In genomic region chr7:81330767-81331166, GRCm38 (mm10) we compare ENCODE assay signal across 21 mouse cellular contexts. TPM values are rescaled to one million over a fixed set of nuclear protein-coding genes. Genes with fewer than 3 reads are reported as not detected.
DNase-seq lines count a peak whose midpoint lies in the region; ATAC-seq and TF ChIP-seq lines count a peak whose summit lies in the region.
"Had no signal": no experiment of that assay in that cellular context is flagged by ENCODE, and none has a peak within 500 bp of the region (broad histone marks: within the 10 kb centered on the region; RNA-seq: fewer than 3 reads in every experiment).

No protein-coding gene starts in this region.

- peaks cover 22% of the 10 kb centered on the region for H3K4me1 ChIP-seq in heart, embryonic 12.5 days (replicated peaks)
- H3K4me1 ChIP-seq in heart, postnatal 0 days (ENCODE audit: control insufficient read depth, insufficient read depth) = no peaks in the 10 kb centered on the region
- peaks cover 6% of the 10 kb centered on the region for H3K4me1 ChIP-seq in heart, embryonic 11.5 days (ENCODE audit: control insufficient read depth, insufficient read depth, low read length)
- peaks cover 12% of the 10 kb centered on the region; the same call in 1 of the 2 replicates for H3K4me1 ChIP-seq in midbrain, embryonic 11.5 days (ENCODE audit: control insufficient read depth, insufficient read depth, low read length)
- H3K4me1 ChIP-seq in midbrain, embryonic 14.5 days (ENCODE audit: control insufficient read depth, insufficient read depth, low read length) = no peaks in the 10 kb centered on the region
- H3K4me1 ChIP-seq: intestine, embryonic 15.5 days had no signal

- H3K27me3 ChIP-seq in heart, embryonic 12.5 days (replicated peaks) = no peaks in the 10 kb centered on the region
- H3K27me3 ChIP-seq in heart, postnatal 0 days (ENCODE audit: control insufficient read depth, insufficient read depth, low read length) = no peaks in the 10 kb centered on the region
- no peaks in the 10 kb centered on the region for H3K27me3 ChIP-seq in heart, embryonic 11.5 days (ENCODE audit: control insufficient read depth, insufficient read depth, low read length)
- no peaks in the 10 kb centered on the region for H3K27me3 ChIP-seq in midbrain, embryonic 11.5 days (ENCODE audit: control insufficient read depth, insufficient read depth, low read length)
- H3K27me3 ChIP-seq in midbrain, embryonic 14.5 days (ENCODE audit: control insufficient read depth, insufficient read depth, low read length) = no peaks in the 10 kb centered on the region
- H3K27me3 ChIP-seq: intestine, embryonic 15.5 days had no signal

- no peak for DNase-seq in heart, postnatal 10 days
- no peak for DNase-seq in heart, postnatal 0 days (ENCODE audit: low spot score)
- peak; percentile 82 for DNase-seq in midbrain, embryonic 11.5 days (ENCODE audit: low spot score, missing footprints)
- no peak for DNase-seq in midbrain, embryonic 14.5 days
- no peak for DNase-seq in kidney, postnatal 36 days
- DNase-seq in gastrocnemius, postnatal 14 days = no peak
- DNase-seq: adrenal gland, postnatal 10 days; cerebellum, adult 11 months; cerebellum, adult 8-10 months; cerebellum, postnatal 14 days; gastrocnemius, adult 2 months; gastrocnemius, postnatal 36 days; heart, adult 18-20 months; kidney, adult 18-20 months had no signal

- H3K9ac ChIP-seq in heart, embryonic 12.5 days = no peak overlapping the region
- H3K9ac ChIP-seq in heart, postnatal 0 days (replicated peaks; ENCODE audit: low read depth, low read length) = no peak overlapping the region
- no peak overlapping the region for H3K9ac ChIP-seq in heart, embryonic 11.5 days (ENCODE audit: low read depth, low read length)
- no peak overlapping the region for H3K9ac ChIP-seq in midbrain, embryonic 11.5 days (ENCODE audit: low read length)
- no peak overlapping the region for H3K9ac ChIP-seq in midbrain, embryonic 14.5 days (replicated peaks; ENCODE audit: low read length)
- H3K9ac ChIP-seq: hindbrain, embryonic 14.5 days; intestine, embryonic 15.5 days had no signal

- no peaks in the 10 kb centered on the region for H3K9me3 ChIP-seq in heart, embryonic 12.5 days (replicated peaks)
- H3K9me3 ChIP-seq in heart, postnatal 0 days (replicated peaks; ENCODE audit: control insufficient read depth, low read length) = no peaks in the 10 kb centered on the region
- H3K9me3 ChIP-seq in heart, embryonic 11.5 days (replicated peaks; ENCODE audit: control insufficient read depth, low read length) = no peaks in the 10 kb centered on the region
- no peaks in the 10 kb centered on the region for H3K9me3 ChIP-seq in midbrain, embryonic 11.5 days (ENCODE audit: control insufficient read depth, low read length)
- no peaks in the 10 kb centered on the region for H3K9me3 ChIP-seq in midbrain, embryonic 14.5 days (ENCODE audit: control insufficient read depth, low read length)
- H3K9me3 ChIP-seq: embryonic facial prominence, embryonic 10.5 days; heart, embryonic 10.5 days; intestine, embryonic 15.5 days had no signal

- H3K27ac ChIP-seq in heart, embryonic 12.5 days (ENCODE audit: poor library complexity, severe bottlenecking) = 0 out of 2 replicates have a peak overlapping the region, but pooled peaks have one; percentile 7
- H3K27ac ChIP-seq in heart, postnatal 0 days (ENCODE audit: low read depth) = peak overlapping the region; percentile 11; the same call in 1 of the 2 replicates
- H3K27ac ChIP-seq in heart, embryonic 11.5 days (ENCODE audit: low read depth, low read length) = no peak overlapping the region
- peak overlapping the region; percentile 22; the same call in 1 of the 2 replicates for H3K27ac ChIP-seq in midbrain, embryonic 11.5 days (ENCODE audit: low read depth, low read length)
- H3K27ac ChIP-seq in midbrain, embryonic 14.5 days (replicated peaks; ENCODE audit: low read depth, low read length) = no peak overlapping the region
- H3K27ac ChIP-seq: embryonic facial prominence, embryonic 10.5 days; gastrocnemius, adult 2 months; heart, embryonic 10.5 days; hindbrain, embryonic 14.5 days; intestine, embryonic 15.5 days had no signal

- peak; percentile 43; the same call in 1 of the 2 replicates for ATAC-seq in heart, embryonic 12.5 days (ENCODE audit: insufficient number of reproducible peaks, low FRiP score)
- ATAC-seq in heart, postnatal 0 days (ENCODE audit: insufficient read depth, low read depth) = no peak
- ATAC-seq in heart, embryonic 11.5 days (replicated peaks; ENCODE audit: insufficient number of reproducible peaks, low FRiP score, low TSS enrichment) = no peak
- peak; percentile 45; the same call in 1 of the 2 replicates for ATAC-seq in midbrain, embryonic 11.5 days (ENCODE audit: low FRiP score)
- no peak for ATAC-seq in midbrain, embryonic 14.5 days (ENCODE audit: low FRiP score, low TSS enrichment)
- ATAC-seq: forebrain, embryonic 14.5 days; intestine, embryonic 15.5 days had no signal

- no peak overlapping the region for H3K4me3 ChIP-seq in heart, embryonic 12.5 days
- no peak overlapping the region for H3K4me3 ChIP-seq in heart, postnatal 0 days (ENCODE audit: low read depth, low read length)
- H3K4me3 ChIP-seq in heart, embryonic 11.5 days (ENCODE audit: low read depth, low read length) = no peak overlapping the region
- no peak overlapping the region for H3K4me3 ChIP-seq in midbrain, embryonic 11.5 days (ENCODE audit: low read depth, low read length)
- H3K4me3 ChIP-seq in midbrain, embryonic 14.5 days (replicated peaks; ENCODE audit: low read depth, low read length) = no peak overlapping the region
- H3K4me3 ChIP-seq: embryonic facial prominence, embryonic 10.5 days; gastrocnemius, adult 2 months; heart, embryonic 10.5 days; intestine, embryonic 15.5 days had no signal

- H3K36me3 ChIP-seq in heart, embryonic 12.5 days = peaks cover 43% of the 10 kb centered on the region
- peaks cover 24% of the 10 kb centered on the region; the same call in 1 of the 2 replicates for H3K36me3 ChIP-seq in heart, postnatal 0 days (replicated peaks; ENCODE audit: control insufficient read depth, insufficient read depth, low read length)
- H3K36me3 ChIP-seq in heart, embryonic 11.5 days (ENCODE audit: control insufficient read depth, insufficient read depth, low read length) = peaks cover 9% of the 10 kb centered on the region
- 0 out of 2 replicates have a peak, but pooled peaks cover 4% of the 10 kb centered on the region for H3K36me3 ChIP-seq in midbrain, embryonic 11.5 days (ENCODE audit: control insufficient read depth, insufficient read depth, low read length)
- H3K36me3 ChIP-seq in midbrain, embryonic 14.5 days (ENCODE audit: control insufficient read depth, insufficient read depth, low read length) = peaks cover 25% of the 10 kb centered on the region

- intact Hi-C loops in heart, postnatal 10 days (cut with DNase I) = no loop called here
- intact Hi-C loops in gastrocnemius, postnatal 14 days (cut with DNase I; ENCODE audit: low total_unique reads) = loop anchor here (10.0 kb wide), 1 partner anchor 446 kb away; no protein-coding TSS in a partner anchor

- 13% methylated on average over 3 of the region's 3 CpGs for WGBS in heart, embryonic 12.5 days
- 24% methylated on average over 3 of the region's 3 CpGs for WGBS in heart, postnatal 0 days
- WGBS in heart, embryonic 11.5 days (ENCODE audit: insufficient replicate concordance) = 26% methylated on average over 3 of the region's 3 CpGs
- 12% methylated on average over 3 of the region's 3 CpGs for WGBS in midbrain, embryonic 11.5 days
- 7% methylated on average over 3 of the region's 3 CpGs for WGBS in midbrain, embryonic 14.5 days

- TF ChIP-seq EP300 in heart, postnatal 0 days (IDR thresholded peaks at IDR 0.05; ENCODE audit: low read depth) = no peak

- H3K4me2 ChIP-seq in heart, embryonic 12.5 days = no peak overlapping the region
- no peak overlapping the region for H3K4me2 ChIP-seq in heart, postnatal 0 days (ENCODE audit: low read depth, low read length)
- H3K4me2 ChIP-seq in heart, embryonic 11.5 days = no peak overlapping the region
- H3K4me2 ChIP-seq in midbrain, embryonic 11.5 days = no peak overlapping the region
- H3K4me2 ChIP-seq in midbrain, embryonic 14.5 days (ENCODE audit: low read length) = no peak overlapping the region
- H3K4me2 ChIP-seq: hindbrain, embryonic 14.5 days; intestine, embryonic 15.5 days had no signal

- TF ChIP-seq CTCF in heart, postnatal 0 days (IDR thresholded peaks at IDR 0.05; ENCODE audit: low read depth) = no peak

RNA-seq across cellular contexts. Expression of gene Rps17, which starts 14.3 kb away (rescaled TPM):
- 862 and 873 TPM in 2 replicates for polyA plus RNA-seq in heart, embryonic 12.5 days (2016; fragmentation: Nextera tagmentation; extraction: Ambion mirVana)
- 1,000 to 10,000 TPM in 1 of 2 experiments, 100 to 1,000 TPM in 1; 997 to 1,016 TPM for total RNA-seq in heart, postnatal 10 days (2021)
- 593 and 806 TPM in 2 replicates for total RNA-seq in heart, postnatal 0 days (2014; rRNA removed; ENCODE audit: low replicate concordance)
- polyA plus RNA-seq in heart, postnatal 0 days (2015; fragmentation: Nextera tagmentation; extraction: Ambion mirVana) = 855 and 860 TPM in 2 replicates
- 1,053 and 1,144 TPM in 2 replicates for polyA plus RNA-seq in heart, embryonic 11.5 days (2014; fragmentation: Nextera tagmentation; extraction: Ambion mirVana)
- polyA plus RNA-seq in midbrain, embryonic 11.5 days (2014; fragmentation: Nextera tagmentation; extraction: Ambion mirVana) = 1,045 and 1,155 TPM in 2 replicates
- 695 and 865 TPM in 2 replicates for polyA plus RNA-seq in midbrain, embryonic 14.5 days (2014; fragmentation: Nextera tagmentation; extraction: Ambion mirVana)
- total RNA-seq in gastrocnemius, postnatal 14 days (2021) = 1,000 to 10,000 TPM in 1 of 2 experiments, 100 to 1,000 TPM in 1; 890 to 1,010 TPM

Comparison
In these comparisons a context has a peak if more than half of its experiments do, and no peak if none do; other contexts are left out.
1. ATAC-seq: peak in heart, embryonic 12.5 days (single experiment) and midbrain, embryonic 11.5 days (single experiment); none in heart, postnatal 0 days (single experiment), heart, embryonic 11.5 days (single experiment) and midbrain, embryonic 14.5 days (single experiment).
2. H3K27ac ChIP-seq: peak in heart, embryonic 12.5 days (single experiment), heart, postnatal 0 days (single experiment) and midbrain, embryonic 11.5 days (single experiment); none in heart, embryonic 11.5 days (single experiment) and midbrain, embryonic 14.5 days (single experiment).